In the genomic region with DNA sequence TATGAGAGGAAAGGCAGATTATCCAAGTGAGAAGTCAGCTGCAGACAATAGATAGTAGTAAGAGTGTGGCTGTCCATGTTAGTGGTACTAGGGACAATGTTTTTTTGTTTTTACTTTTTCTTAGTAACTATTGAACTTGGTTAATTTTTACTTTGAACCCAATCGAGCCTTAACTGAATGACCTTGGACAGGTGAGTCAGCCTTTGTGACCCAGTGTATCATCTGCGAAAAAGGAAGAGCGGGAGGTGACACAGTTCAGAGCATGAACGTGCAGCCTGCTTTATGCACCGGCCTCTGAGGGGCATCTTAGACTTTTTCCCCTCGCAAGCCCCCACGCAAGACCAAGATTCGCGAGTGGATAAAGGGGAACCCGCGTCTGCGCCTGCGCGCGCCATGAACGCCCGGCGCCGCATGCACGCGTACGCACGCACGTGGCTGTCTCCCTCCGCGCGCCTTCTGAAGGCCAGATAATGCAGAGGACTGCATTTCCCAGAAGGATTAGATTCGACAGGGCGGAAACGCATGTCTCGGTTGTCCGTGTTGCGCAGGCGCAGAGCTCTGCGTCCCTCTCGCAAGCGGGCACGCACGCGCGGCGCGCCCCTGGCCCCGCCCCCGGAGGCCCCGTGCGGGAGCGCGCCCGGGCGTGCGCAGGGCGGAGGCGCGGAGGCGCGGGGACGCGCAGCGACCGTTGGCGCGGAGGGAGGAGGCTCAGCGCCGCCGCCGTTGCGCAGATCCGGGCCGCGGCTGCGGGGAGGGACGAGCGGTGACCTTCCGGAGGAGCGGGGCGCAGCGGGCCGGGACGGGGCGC, we compare ENCODE assay signal across 8 mouse cellular contexts. TPM values are rescaled to one million over a fixed set of nuclear protein-coding genes. Genes with fewer than 3 reads are reported as not detected.
DNase-seq lines count a peak whose midpoint lies in the region; ATAC-seq and TF ChIP-seq lines count a peak whose summit lies in the region.

No protein-coding gene starts in this region.

- H3K4me3 ChIP-seq in C2C12 (ENCODE audit: insufficient read depth, poor library complexity, severe bottlenecking) (peak overlapping the region; percentile 93), myocyte (peak overlapping the region; percentile 85)
- H3K4me3 ChIP-seq in erythroblast, embryonic 14.5 days (replicated peaks): peak overlapping the region; percentile 97
- H3K4me3 ChIP-seq in heart, embryonic 11.5 days (ENCODE audit: low read depth, low read length): peak overlapping the region; percentile 72
- peak overlapping the region; percentile 98 for H3K4me3 ChIP-seq in kidney, embryonic 16.5 days (ENCODE audit: low read length)
- H3K4me3 ChIP-seq in liver, adult 2 months (ENCODE audit: insufficient read depth, low read depth, low read length): peak overlapping the region; percentile 87

- TF ChIP-seq CTCF in C2C12 (IDR thresholded peaks at IDR 0.05; ENCODE audit: control insufficient read depth, insufficient read depth, insufficient read length): no peak
- no peak for TF ChIP-seq CTCF in brain, embryonic 14.5 days (IDR thresholded peaks at IDR 0.05; ENCODE audit: borderline replicate concordance, extremely low read depth, insufficient read depth, insufficient read length)
- TF ChIP-seq CTCF in liver, adult 2 months (IDR thresholded peaks at IDR 0.05; ENCODE audit: low read depth, low read length): no peak

- peaks cover 34% of the 10 kb centered on the region for H3K36me3 ChIP-seq in C2C12 (ENCODE audit: control insufficient read depth, insufficient read depth)
- H3K36me3 ChIP-seq in erythroblast, embryonic 14.5 days (ENCODE audit: control insufficient read depth): peaks cover 39% of the 10 kb centered on the region
- H3K36me3 ChIP-seq in heart, embryonic 11.5 days (ENCODE audit: control insufficient read depth, insufficient read depth, low read length): peaks cover 6% of the 10 kb centered on the region; the same call in 1 of the 2 replicates
- H3K36me3 ChIP-seq in kidney, embryonic 16.5 days (ENCODE audit: insufficient read depth, low read length): 0 out of 2 replicates have a peak, but pooled peaks cover 6% of the 10 kb centered on the region
- H3K36me3 ChIP-seq in liver, adult 2 months (ENCODE audit: control insufficient read depth, insufficient read depth, low read length): no peaks in the 10 kb centered on the region
- H3K36me3 ChIP-seq in myocyte (ENCODE audit: control insufficient read depth, insufficient read depth): no peaks in the 10 kb centered on the region
- H3K36me3 ChIP-seq in splenic B cell, adult 2 months (ENCODE audit: control insufficient read depth, insufficient read depth, low read length, poor library complexity, severe bottlenecking): no peaks in the 10 kb centered on the region; the same call in 1 of the 2 replicates

- peak; percentile 97 for TF ChIP-seq POLR2A in brain, embryonic 14.5 days (IDR thresholded peaks at IDR 0.05; ENCODE audit: borderline replicate concordance, extremely low read depth, insufficient read depth, insufficient read length, poor library complexity, severe bottlenecking)
- peak; percentile 92 for TF ChIP-seq POLR2A in liver, adult 2 months (IDR thresholded peaks at IDR 0.05; ENCODE audit: extremely low read depth, insufficient read depth, low read length)
- peak; percentile 92 for TF ChIP-seq POLR2A in myocyte (IDR thresholded peaks at IDR 0.05; ENCODE audit: insufficient read length, low read depth)

- peaks cover 84% of the 10 kb centered on the region for H3K4me1 ChIP-seq in erythroblast, embryonic 14.5 days (ENCODE audit: control insufficient read depth)
- peaks cover 43% of the 10 kb centered on the region for H3K4me1 ChIP-seq in heart, embryonic 11.5 days (ENCODE audit: control insufficient read depth, insufficient read depth, low read length)
- H3K4me1 ChIP-seq in kidney, embryonic 16.5 days (ENCODE audit: insufficient read depth, low read length): peaks cover 45% of the 10 kb centered on the region
- H3K4me1 ChIP-seq in liver, adult 2 months (ENCODE audit: control insufficient read depth, insufficient read depth, low read length): peaks cover 26% of the 10 kb centered on the region

- H3K79me2 ChIP-seq in C2C12 (ENCODE audit: control insufficient read depth, insufficient read depth) (peaks cover 67% of the 10 kb centered on the region), myocyte (ENCODE audit: control insufficient read depth, insufficient read depth) (peaks cover 60% of the 10 kb centered on the region)
- H3K79me2 ChIP-seq in liver, adult 2 months (ENCODE audit: control insufficient read depth, insufficient read depth, low read length): peaks cover 28% of the 10 kb centered on the region

- peak overlapping the region; percentile 86 for H3K4me2 ChIP-seq in heart, embryonic 11.5 days
- H3K4me2 ChIP-seq in kidney, embryonic 16.5 days (replicated peaks; ENCODE audit: low read depth, low read length): peak overlapping the region; percentile 72
- peak overlapping the region; percentile 97 for H3K4me2 ChIP-seq in myocyte (ENCODE audit: low read depth)

- peaks cover 50% of the 10 kb centered on the region for H3K79me3 ChIP-seq in C2C12 (ENCODE audit: low read depth)

- H3K27me3 ChIP-seq in C2C12 (ENCODE audit: control insufficient read depth, insufficient read depth, insufficient read length): no peaks in the 10 kb centered on the region
- H3K27me3 ChIP-seq in erythroblast, embryonic 14.5 days (ENCODE audit: control insufficient read depth): no peaks in the 10 kb centered on the region
- H3K27me3 ChIP-seq in heart, embryonic 11.5 days (ENCODE audit: control insufficient read depth, insufficient read depth, low read length): no peaks in the 10 kb centered on the region
- no peaks in the 10 kb centered on the region for H3K27me3 ChIP-seq in kidney, embryonic 16.5 days (ENCODE audit: insufficient read depth, low read length)
- no peaks in the 10 kb centered on the region for H3K27me3 ChIP-seq in liver, adult 2 months (ENCODE audit: control insufficient read depth, insufficient read depth, low read length)
- no peaks in the 10 kb centered on the region for H3K27me3 ChIP-seq in myocyte (ENCODE audit: control insufficient read depth, insufficient read depth, insufficient read length)
- H3K27me3 ChIP-seq in splenic B cell, adult 2 months (ENCODE audit: control insufficient read depth, insufficient read depth, low read length, poor library complexity, severe bottlenecking): no peaks in the 10 kb centered on the region

- H3ac ChIP-seq in C2C12 (ENCODE audit: control insufficient read depth, insufficient read length, low read depth) (peak overlapping the region; percentile 80), myocyte (ENCODE audit: control insufficient read depth, insufficient read length) (peak overlapping the region; percentile 42)

- no peaks in the 10 kb centered on the region for H3K9me3 ChIP-seq in erythroblast, embryonic 14.5 days (ENCODE audit: control insufficient read depth, low read length)
- H3K9me3 ChIP-seq in heart, embryonic 11.5 days (replicated peaks; ENCODE audit: control insufficient read depth, low read length): no peaks in the 10 kb centered on the region
- no peaks in the 10 kb centered on the region for H3K9me3 ChIP-seq in kidney, embryonic 16.5 days (ENCODE audit: low read length)

- peak; percentile 100 for DNase-seq in brain, embryonic 14.5 days (ENCODE audit: low read depth)
- DNase-seq in liver, adult 2 months (ENCODE audit: extremely low read depth, low read depth, low spot score): peak; percentile 95
- DNase-seq in splenic B cell, adult 2 months (ENCODE audit: low read depth, low spot score): peak; percentile 99

- ATAC-seq in heart, embryonic 11.5 days (replicated peaks; ENCODE audit: insufficient number of reproducible peaks, low FRiP score, low TSS enrichment): peak; percentile 41
- peak; percentile 40 for ATAC-seq in kidney, embryonic 16.5 days (ENCODE audit: low FRiP score, low TSS enrichment)

- 2% methylated on average over 67 of the region's 81 CpGs for WGBS in heart, embryonic 11.5 days (ENCODE audit: insufficient replicate concordance)
- 1% methylated on average over 59 of the region's 81 CpGs for WGBS in kidney, embryonic 16.5 days
- WGBS in liver, adult 2 months: under 1% methylated on average over 81 of the region's 81 CpGs

- peak overlapping the region; percentile 93 for H3K9ac ChIP-seq in heart, embryonic 11.5 days (ENCODE audit: low read depth, low read length)
- H3K9ac ChIP-seq in kidney, embryonic 16.5 days (replicated peaks; ENCODE audit: low read length): peak overlapping the region; percentile 97
- peak overlapping the region; percentile 99 for H3K9ac ChIP-seq in liver, adult 2 months (ENCODE audit: low read depth, low read length)

- H3K27ac ChIP-seq in heart, embryonic 11.5 days (ENCODE audit: low read depth, low read length): peak overlapping the region; percentile 79
- H3K27ac ChIP-seq in kidney, embryonic 16.5 days (ENCODE audit: low read length): peak overlapping the region; percentile 72
- H3K27ac ChIP-seq in liver, adult 2 months (replicated peaks; ENCODE audit: insufficient read depth, low read depth, low read length): peak overlapping the region; percentile 99

RNA-seq across cellular contexts. Expression of gene Dazap1, which starts 3.3 kb away (rescaled TPM):
- polyA plus RNA-seq in C2C12 (2012; fragmentation: generic; extraction: Trizol): 159 TPM
- 158 and 207 TPM in 2 replicates for polyA plus RNA-seq in brain, embryonic 14.5 days (2012; rRNA removed)
- polyA plus RNA-seq in erythroblast, embryonic 14.5 days (2012): 76.5 and 84.5 TPM in 2 replicates
- 28.4 and 29.9 TPM in 2 replicates for polyA plus RNA-seq in heart, embryonic 11.5 days (2014; fragmentation: Nextera tagmentation; extraction: Ambion mirVana)
- 52.7 and 55.4 TPM in 2 replicates for polyA plus RNA-seq in kidney, embryonic 16.5 days (2015; fragmentation: Nextera tagmentation; extraction: Ambion mirVana)
- 38.0 and 39.9 TPM in 2 replicates for total RNA-seq in liver, adult 2 months (2014; rRNA removed)
- 39.9 and 43.5 TPM in 2 replicates for polyA plus RNA-seq in liver, adult 2 months (2012; rRNA removed)
- 123 TPM for polyA plus RNA-seq in myocyte (2012; fragmentation: generic; extraction: Trizol)

RNA-seq across cellular contexts. Expression of gene Gamt, which starts 3.7 kb away (rescaled TPM):
- polyA plus RNA-seq in C2C12 (2012; fragmentation: generic; extraction: Trizol): 48.3 TPM
- polyA plus RNA-seq in brain, embryonic 14.5 days (2012; rRNA removed): 15.3 and 19.8 TPM in 2 replicates
- polyA plus RNA-seq in erythroblast, embryonic 14.5 days (2012): 0.11 and 0.20 TPM in 2 replicates
- polyA plus RNA-seq in heart, embryonic 11.5 days (2014; fragmentation: Nextera tagmentation; extraction: Ambion mirVana): 57.2 and 59.0 TPM in 2 replicates
- 38.1 and 38.3 TPM in 2 replicates for polyA plus RNA-seq in kidney, embryonic 16.5 days (2015; fragmentation: Nextera tagmentation; extraction: Ambion mirVana)
- 241 and 277 TPM in 2 replicates for total RNA-seq in liver, adult 2 months (2014; rRNA removed)
- 670 and 715 TPM in 2 replicates for polyA plus RNA-seq in liver, adult 2 months (2012; rRNA removed)
- 162 TPM for polyA plus RNA-seq in myocyte (2012; fragmentation: generic; extraction: Trizol)

RNA-seq across cellular contexts. Expression of gene Ndufs7, which starts 15.6 kb away (rescaled TPM):
- polyA plus RNA-seq in C2C12 (2012; fragmentation: generic; extraction: Trizol) (288 TPM), myocyte (2012; fragmentation: generic; extraction: Trizol) (407 TPM)
- 272 and 426 TPM in 2 replicates for polyA plus RNA-seq in brain, embryonic 14.5 days (2012; rRNA removed)
- polyA plus RNA-seq in erythroblast, embryonic 14.5 days (2012): 19.0 and 28.9 TPM in 2 replicates
- polyA plus RNA-seq in heart, embryonic 11.5 days (2014; fragmentation: Nextera tagmentation; extraction: Ambion mirVana): 499 and 501 TPM in 2 replicates
- 398 and 444 TPM in 2 replicates for polyA plus RNA-seq in kidney, embryonic 16.5 days (2015; fragmentation: Nextera tagmentation; extraction: Ambion mirVana)
- total RNA-seq in liver, adult 2 months (2014; rRNA removed): 165 and 186 TPM in 2 replicates
- polyA plus RNA-seq in liver, adult 2 months (2012; rRNA removed): 551 and 560 TPM in 2 replicates

RNA-seq across cellular contexts. Expression of gene Rps15, which starts 27.7 kb away (rescaled TPM):
- polyA plus RNA-seq in C2C12 (2012; fragmentation: generic; extraction: Trizol) (5,397 TPM), myocyte (2012; fragmentation: generic; extraction: Trizol) (4,761 TPM)
- 2,157 and 2,683 TPM in 2 replicates for polyA plus RNA-seq in brain, embryonic 14.5 days (2012; rRNA removed)
- 998 and 1,528 TPM in 2 replicates for polyA plus RNA-seq in erythroblast, embryonic 14.5 days (2012)
- 702 and 828 TPM in 2 replicates for polyA plus RNA-seq in heart, embryonic 11.5 days (2014; fragmentation: Nextera tagmentation; extraction: Ambion mirVana)
- 899 and 901 TPM in 2 replicates for polyA plus RNA-seq in kidney, embryonic 16.5 days (2015; fragmentation: Nextera tagmentation; extraction: Ambion mirVana)
- total RNA-seq in liver, adult 2 months (2014; rRNA removed): 510 and 571 TPM in 2 replicates
- 686 and 1,012 TPM in 2 replicates for polyA plus RNA-seq in liver, adult 2 months (2012; rRNA removed)

RNA-seq across cellular contexts. Expression of gene Apc2, which starts 31.2 kb away (rescaled TPM):
- polyA plus RNA-seq in C2C12 (2012; fragmentation: generic; extraction: Trizol) (0.20 TPM), myocyte (2012; fragmentation: generic; extraction: Trizol) (0.24 TPM)
- polyA plus RNA-seq in brain, embryonic 14.5 days (2012; rRNA removed): 189 and 292 TPM in 2 replicates
- polyA plus RNA-seq in erythroblast, embryonic 14.5 days (2012): under 0.01 TPM in 1 of 2 replicates, not detected in the other
- polyA plus RNA-seq in heart, embryonic 11.5 days (2014; fragmentation: Nextera tagmentation; extraction: Ambion mirVana): 0.55 and 0.69 TPM in 2 replicates
- polyA plus RNA-seq in kidney, embryonic 16.5 days (2015; fragmentation: Nextera tagmentation; extraction: Ambion mirVana): 1.6 and 1.9 TPM in 2 replicates
- total RNA-seq in liver, adult 2 months (2014; rRNA removed): 0.09 and 0.20 TPM in 2 replicates
- 0.19 and 0.20 TPM in 2 replicates for polyA plus RNA-seq in liver, adult 2 months (2012; rRNA removed)

Comparison
In these comparisons a context has a peak if more than half of its experiments do, and no peak if none do; other contexts are left out.
1. Peak in every context shown above with its lines: DNase-seq, ATAC-seq, H3K4me3 ChIP-seq and H3K27ac ChIP-seq.
2. RNA of gene Gamt, which starts 3.7 kb away (polyA plus RNA-seq): 670 to 715 TPM in liver, adult 2 months, 162 TPM in myocyte (single experiment), 57.2 to 59.0 TPM in heart, embryonic 11.5 days, 48.3 TPM in C2C12 (single experiment), 38.1 to 38.3 TPM in kidney, embryonic 16.5 days and 15.3 to 19.8 TPM in brain, embryonic 14.5 days; 0.11 to 0.20 TPM in erythroblast, embryonic 14.5 days; every median in the first group is over 10 times any median in the second.